Mouse (Mus musculus): ENCODE measurements around the gene Arrdc5.

DNA sequence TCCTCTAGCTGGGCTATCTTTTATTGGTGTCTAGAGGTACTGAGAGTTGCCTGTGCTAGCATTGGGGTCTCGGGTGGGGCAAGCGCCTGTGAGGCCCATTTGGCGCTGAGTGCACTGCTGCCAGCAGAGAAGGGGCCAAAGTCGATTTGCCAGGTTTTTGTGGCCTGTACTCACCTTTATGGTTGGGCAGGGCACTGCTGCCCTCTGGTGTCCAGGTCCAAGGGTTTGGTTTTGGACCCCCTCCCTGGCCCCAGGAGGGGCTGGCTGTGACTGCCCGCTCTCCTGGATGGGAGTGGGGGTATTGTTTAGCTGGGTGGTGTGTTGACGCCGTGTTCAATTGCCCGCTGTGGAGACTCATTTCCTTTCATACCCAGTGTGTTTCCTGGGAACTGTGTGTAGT, 5.7 kb upstream of the Arrdc5 start:
- TF ChIP-seq POLR2A (IDR thresholded peaks at IDR 0.05; ENCODE audit: borderline replicate concordance, extremely low read depth, low read depth, low read length): no peak
- peak; percentile 38; the same call in 1 of the 2 replicates for TF ChIP-seq CTCF (IDR thresholded peaks at IDR 0.05; ENCODE audit: insufficient read depth, low read length)

All from lung, adult 2 months (tissue).